Mouse (Mus musculus) ES-E14 (cell line): ENCODE measurements around the gene Ntan1.

Experiments used
- CHD2 ChIP-seq: IDR thresholded peaks from 2 replicates; pipeline ENCODE4 v1.6.1; 2014; ENCODE audit warnings: mild to moderate bottlenecking, low read depth, low read length, inconsistent platforms
- HCFC1 ChIP-seq: IDR thresholded peaks from 2 replicates; pipeline ENCODE4 v1.6.1; 2012; ENCODE audit warnings: low read length, inconsistent platforms, borderline replicate concordance; ENCODE audit not compliant: insufficient read depth
- ZNF384 ChIP-seq: IDR thresholded peaks from 2 replicates; pipeline ENCODE4 v1.6.1; 2012; ENCODE audit warnings: low read depth, low read length, inconsistent platforms

- TF ChIP-seq ZNF384: no peak
- TF ChIP-seq HCFC1: no peak
- no peak for TF ChIP-seq CHD2
Measured at GRCm38 (mm10) chr16:13819394-13819743, 724 bp downstream of the Ntan1 start.
